ENCODE assay signal across 8 mouse cellular contexts in the genomic region with DNA sequence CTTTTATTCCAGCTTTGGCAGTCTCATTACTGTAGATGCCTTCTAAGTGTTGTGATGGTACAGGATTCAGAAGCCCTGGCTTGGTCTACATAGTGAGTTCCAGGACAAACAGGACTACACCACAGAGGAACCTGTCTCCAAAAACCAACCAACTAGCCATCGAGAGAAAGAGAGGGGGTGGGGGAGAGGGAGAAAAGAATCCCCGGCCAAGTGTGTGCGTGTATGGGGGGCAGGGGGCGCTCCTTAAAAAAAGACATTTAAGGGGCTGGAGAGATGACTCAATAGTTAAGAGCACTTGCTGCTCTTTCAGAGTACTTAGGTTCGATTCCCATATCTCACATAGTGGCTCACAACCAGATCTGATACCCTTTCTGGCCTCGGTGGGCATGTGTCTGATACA. TPM values are rescaled to one million over a fixed set of nuclear protein-coding genes. Genes with fewer than 3 reads are reported as not detected.
DNase-seq lines count a peak whose midpoint lies in the region; ATAC-seq and TF ChIP-seq lines count a peak whose summit lies in the region.
"Had no signal": no experiment of that assay in that cellular context is flagged by ENCODE, and none has a peak within 500 bp of the region (broad histone marks: within the 10 kb centered on the region; RNA-seq: fewer than 3 reads in every experiment).

No protein-coding gene starts in this region.

- 0 out of 2 replicates have a peak, but pooled peaks cover 2% of the 10 kb centered on the region for H3K36me3 ChIP-seq in neural tube, embryonic 11.5 days (ENCODE audit: control insufficient read depth, insufficient read depth, low read length)
- peaks cover 17% of the 10 kb centered on the region for H3K36me3 ChIP-seq in forebrain, embryonic 13.5 days (ENCODE audit: poor library complexity, severe bottlenecking)
- H3K36me3 ChIP-seq in liver, embryonic 12.5 days: peaks cover 23% of the 10 kb centered on the region
- no peaks in the 10 kb centered on the region for H3K36me3 ChIP-seq in stomach, postnatal 0 days (ENCODE audit: control insufficient read depth, insufficient read depth, low read length)

- H3K4me2 ChIP-seq in neural tube, embryonic 11.5 days (ENCODE audit: low read depth): peak overlapping the region; percentile 65
- peak overlapping the region; percentile 86 for H3K4me2 ChIP-seq in forebrain, embryonic 13.5 days
- H3K4me2 ChIP-seq in liver, embryonic 12.5 days: peak overlapping the region; percentile 91
- peak overlapping the region; percentile 96 for H3K4me2 ChIP-seq in stomach, postnatal 0 days (replicated peaks; ENCODE audit: low read depth)

- no peak for TF ChIP-seq EP300 in stomach, postnatal 0 days (optimal IDR thresholded peaks at IDR 0.05)

- DNase-seq in neural tube, embryonic 11.5 days (ENCODE audit: low spot score): no peak
- no peak for DNase-seq in neural tube, embryonic 10.5 days (ENCODE audit: extremely low spot score, low spot score)
- no peak for DNase-seq in stomach, postnatal 0 days (ENCODE audit: low spot score)
- DNase-seq in adrenal gland, postnatal 25 days: no peak
- DNase-seq: adrenal gland, postnatal 14 days had no signal

- H3K9me3 ChIP-seq in neural tube, embryonic 11.5 days (ENCODE audit: control insufficient read depth, low read length): no peaks in the 10 kb centered on the region
- H3K9me3 ChIP-seq in forebrain, embryonic 13.5 days (replicated peaks): no peaks in the 10 kb centered on the region
- no peaks in the 10 kb centered on the region for H3K9me3 ChIP-seq in liver, embryonic 12.5 days (replicated peaks)
- no peaks in the 10 kb centered on the region for H3K9me3 ChIP-seq in stomach, postnatal 0 days (ENCODE audit: control insufficient read depth, low read length)

- no peak for ATAC-seq in neural tube, embryonic 11.5 days (ENCODE audit: insufficient read depth, low FRiP score, low TSS enrichment)
- ATAC-seq in forebrain, embryonic 13.5 days: no peak
- ATAC-seq in liver, embryonic 12.5 days: no peak
- ATAC-seq in stomach, postnatal 0 days (ENCODE audit: low FRiP score, low TSS enrichment): no peak
- ATAC-seq in inflammation-experienced regulatory T-cells, adult 6 months: no peak

- H3K4me1 ChIP-seq in neural tube, embryonic 11.5 days (ENCODE audit: control insufficient read depth, insufficient read depth, low read length): peaks cover 22% of the 10 kb centered on the region
- peaks cover 54% of the 10 kb centered on the region for H3K4me1 ChIP-seq in forebrain, embryonic 13.5 days
- H3K4me1 ChIP-seq in liver, embryonic 12.5 days: peaks cover 59% of the 10 kb centered on the region
- H3K4me1 ChIP-seq in stomach, postnatal 0 days (replicated peaks; ENCODE audit: control insufficient read depth, insufficient read depth): peaks cover 15% of the 10 kb centered on the region

- H3K4me3 ChIP-seq in neural tube, embryonic 11.5 days (ENCODE audit: low read depth, low read length): 0 out of 2 replicates have a peak overlapping the region, but pooled peaks have one; percentile 85
- H3K4me3 ChIP-seq in forebrain, embryonic 13.5 days: peak overlapping the region; percentile 91
- H3K4me3 ChIP-seq in liver, embryonic 12.5 days: peak overlapping the region; percentile 84
- H3K4me3 ChIP-seq in stomach, postnatal 0 days (ENCODE audit: low read depth, low read length): no peak overlapping the region

- TF ChIP-seq CTCF in stomach, postnatal 0 days (IDR thresholded peaks at IDR 0.05; ENCODE audit: low read depth): no peak

- 0 out of 2 replicates have a peak overlapping the region, but pooled peaks have one; percentile 7 for H3K9ac ChIP-seq in neural tube, embryonic 11.5 days (ENCODE audit: low read length)
- H3K9ac ChIP-seq in forebrain, embryonic 13.5 days: peak overlapping the region; percentile 80; the same call in 1 of the 2 replicates
- peak overlapping the region; percentile 82 for H3K9ac ChIP-seq in liver, embryonic 12.5 days
- no peak overlapping the region for H3K9ac ChIP-seq in stomach, postnatal 0 days (ENCODE audit: low read length)

- 62% methylated on average over 6 of the region's 6 CpGs for WGBS in neural tube, embryonic 11.5 days
- WGBS in forebrain, embryonic 13.5 days: 53% methylated on average over 6 of the region's 6 CpGs
- WGBS in liver, embryonic 12.5 days (ENCODE audit: insufficient replicate concordance): 31% methylated on average over 6 of the region's 6 CpGs
- 40% methylated on average over 6 of the region's 6 CpGs for WGBS in stomach, postnatal 0 days

- no peak overlapping the region for H3K27ac ChIP-seq in neural tube, embryonic 11.5 days (ENCODE audit: low read depth, low read length)
- H3K27ac ChIP-seq in forebrain, embryonic 13.5 days: no peak overlapping the region
- peak overlapping the region; percentile 91 for H3K27ac ChIP-seq in liver, embryonic 12.5 days
- no peak overlapping the region for H3K27ac ChIP-seq in stomach, postnatal 0 days (replicated peaks)

- no peaks in the 10 kb centered on the region for H3K27me3 ChIP-seq in neural tube, embryonic 11.5 days (ENCODE audit: control insufficient read depth, insufficient read depth, low read length)
- no peaks in the 10 kb centered on the region for H3K27me3 ChIP-seq in forebrain, embryonic 13.5 days
- no peaks in the 10 kb centered on the region for H3K27me3 ChIP-seq in liver, embryonic 12.5 days (replicated peaks)
- H3K27me3 ChIP-seq in stomach, postnatal 0 days (ENCODE audit: control insufficient read depth, insufficient read depth, low read length): no peaks in the 10 kb centered on the region

RNA-seq across cellular contexts. Expression of gene Top3a, which starts 1.6 kb away (rescaled TPM):
- 16.1 and 17.1 TPM in 2 replicates for polyA plus RNA-seq in neural tube, embryonic 11.5 days (2014; fragmentation: Nextera tagmentation; extraction: Ambion mirVana)
- 14.2 and 15.7 TPM in 2 replicates for polyA plus RNA-seq in forebrain, embryonic 13.5 days (2015; fragmentation: Nextera tagmentation; extraction: Ambion mirVana)
- 10.3 and 10.9 TPM in 2 replicates for polyA plus RNA-seq in liver, embryonic 12.5 days (2016; fragmentation: Nextera tagmentation; extraction: Ambion mirVana)
- 4.3 and 4.7 TPM in 2 replicates for polyA plus RNA-seq in stomach, postnatal 0 days (2015; fragmentation: Nextera tagmentation; extraction: Ambion mirVana)
- 13.2 and 13.7 TPM in 2 replicates for total RNA-seq in adrenal gland, postnatal 25 days (2021)
- 10 to 100 TPM; 10.6 to 13.8 (median 12.5) TPM for polyA plus RNA-seq in inflammation-experienced regulatory T-cells, adult 6 months (2017; shearing (Covaris generic))

RNA-seq across cellular contexts. Expression of gene Smcr8, which starts 1.7 kb away (rescaled TPM):
- polyA plus RNA-seq in neural tube, embryonic 11.5 days (2014; fragmentation: Nextera tagmentation; extraction: Ambion mirVana): 10.1 and 10.2 TPM in 2 replicates
- polyA plus RNA-seq in forebrain, embryonic 13.5 days (2015; fragmentation: Nextera tagmentation; extraction: Ambion mirVana): 5.6 and 6.5 TPM in 2 replicates
- 4.2 and 4.3 TPM in 2 replicates for polyA plus RNA-seq in liver, embryonic 12.5 days (2016; fragmentation: Nextera tagmentation; extraction: Ambion mirVana)
- polyA plus RNA-seq in stomach, postnatal 0 days (2015; fragmentation: Nextera tagmentation; extraction: Ambion mirVana): 1.7 and 1.9 TPM in 2 replicates
- total RNA-seq in adrenal gland, postnatal 25 days (2021): 27.0 and 27.5 TPM in 2 replicates
- polyA plus RNA-seq in inflammation-experienced regulatory T-cells, adult 6 months (2017; shearing (Covaris generic)): 1 to 10 TPM; 5.5 to 6.7 (median 6.3) TPM

RNA-seq across cellular contexts. Expression of gene Shmt1, which starts 35.9 kb away (rescaled TPM):
- 42.0 and 44.0 TPM in 2 replicates for polyA plus RNA-seq in neural tube, embryonic 11.5 days (2014; fragmentation: Nextera tagmentation; extraction: Ambion mirVana)
- 36.9 and 44.6 TPM in 2 replicates for polyA plus RNA-seq in forebrain, embryonic 13.5 days (2015; fragmentation: Nextera tagmentation; extraction: Ambion mirVana)
- polyA plus RNA-seq in liver, embryonic 12.5 days (2016; fragmentation: Nextera tagmentation; extraction: Ambion mirVana): 60.5 and 70.9 TPM in 2 replicates
- polyA plus RNA-seq in stomach, postnatal 0 days (2015; fragmentation: Nextera tagmentation; extraction: Ambion mirVana): 29.1 and 30.9 TPM in 2 replicates
- total RNA-seq in adrenal gland, postnatal 25 days (2021): 82.3 and 91.4 TPM in 2 replicates
- polyA plus RNA-seq in inflammation-experienced regulatory T-cells, adult 6 months (2017; shearing (Covaris generic)): 10 to 100 TPM; 13.3 to 16.0 (median 15.6) TPM

RNA-seq across cellular contexts. Expression of gene Mief2, which starts 47.4 kb away (rescaled TPM):
- polyA plus RNA-seq in neural tube, embryonic 11.5 days (2014; fragmentation: Nextera tagmentation; extraction: Ambion mirVana): 16.7 and 19.0 TPM in 2 replicates
- 16.1 and 17.8 TPM in 2 replicates for polyA plus RNA-seq in forebrain, embryonic 13.5 days (2015; fragmentation: Nextera tagmentation; extraction: Ambion mirVana)
- polyA plus RNA-seq in liver, embryonic 12.5 days (2016; fragmentation: Nextera tagmentation; extraction: Ambion mirVana): 4.4 and 4.5 TPM in 2 replicates
- 8.5 and 9.8 TPM in 2 replicates for polyA plus RNA-seq in stomach, postnatal 0 days (2015; fragmentation: Nextera tagmentation; extraction: Ambion mirVana)
- total RNA-seq in adrenal gland, postnatal 25 days (2021): 39.8 and 45.0 TPM in 2 replicates
- polyA plus RNA-seq in inflammation-experienced regulatory T-cells, adult 6 months (2017; shearing (Covaris generic)): 10 to 100 TPM in 2 of 3 experiments, 1 to 10 TPM in 1; 8.7 to 11.4 (median 10.3) TPM

RNA-seq across cellular contexts. Expression of gene Flii, which starts 48.5 kb away (rescaled TPM):
- 66.4 and 75.1 TPM in 2 replicates for polyA plus RNA-seq in neural tube, embryonic 11.5 days (2014; fragmentation: Nextera tagmentation; extraction: Ambion mirVana)
- polyA plus RNA-seq in forebrain, embryonic 13.5 days (2015; fragmentation: Nextera tagmentation; extraction: Ambion mirVana): 64.2 and 72.5 TPM in 2 replicates
- polyA plus RNA-seq in liver, embryonic 12.5 days (2016; fragmentation: Nextera tagmentation; extraction: Ambion mirVana): 41.7 and 43.1 TPM in 2 replicates
- 51.1 and 54.1 TPM in 2 replicates for polyA plus RNA-seq in stomach, postnatal 0 days (2015; fragmentation: Nextera tagmentation; extraction: Ambion mirVana)
- total RNA-seq in adrenal gland, postnatal 25 days (2021): 167 and 175 TPM in 2 replicates
- 10 to 100 TPM; 77.5 to 90.2 (median 77.9) TPM for polyA plus RNA-seq in inflammation-experienced regulatory T-cells, adult 6 months (2017; shearing (Covaris generic))
